Mouse (Mus musculus) MEL (cell line): ENCODE results near the gene Wdr27. TPM values are rescaled to one million over a fixed set of nuclear protein-coding genes. Genes with fewer than 3 reads are reported as not detected.

Experiments
- DNase-seq: peaks from one replicate; pipeline ENCODE4 v3.0.0; 2011; ENCODE audit warnings: low read depth, low spot score
- H3K27ac ChIP-seq: 2 replicates; pipeline ENCODE4 v1.5.1; 2012; ENCODE audit warnings: low read depth, mild to moderate bottlenecking, control low read depth, low read length, moderate library complexity; ENCODE audit not compliant: control insufficient read depth
- H3K27me3 ChIP-seq, 2 experiments: fragments of 150-350 bp in 1 of 2; sonication (generic) in 1 of 2; 2 replicates each; pipeline ENCODE4 v1.6.1; 2012; ENCODE audit warnings: low read length in 2 of 2, mild to moderate bottlenecking in 2 of 2, improper control_type of control experiment in 1 of 2, moderate library complexity in 1 of 2; ENCODE audit not compliant: insufficient read depth in 2 of 2, control insufficient read depth in 1 of 2
- H3K36me3 ChIP-seq, 2 experiments: 2 replicates each; pipeline ENCODE4 v1.6.1; 2012 to 2014; ENCODE audit warnings: low read length in 2 of 2, improper control_type of control experiment in 1 of 2, inconsistent platforms in 1 of 2, mild to moderate bottlenecking in 1 of 2; ENCODE audit not compliant: insufficient read depth in 2 of 2, control insufficient read depth in 1 of 2
- H3K4me1 ChIP-seq, 2 experiments: fragments of 150-350 bp in 1 of 2; sonication (generic) in 1 of 2; 2 replicates each; pipeline ENCODE4 v1.6.1; 2012; ENCODE audit warnings: low read length in 2 of 2, improper control_type of control experiment in 1 of 2, mild to moderate bottlenecking in 1 of 2; ENCODE audit not compliant: insufficient read depth in 2 of 2, control insufficient read depth in 1 of 2
- H3K4me3 ChIP-seq, 2 experiments: fragments of 150-350 bp in 1 of 2; sonication (generic) in 1 of 2; 2 replicates each; pipeline ENCODE4 v1.5.1; 2012; ENCODE audit warnings: low read depth in 2 of 2, low read length in 2 of 2, mild to moderate bottlenecking in 2 of 2, moderate library complexity in 2 of 2, control low read depth in 1 of 2, improper control_type of control experiment in 1 of 2; ENCODE audit not compliant: control insufficient read depth in 1 of 2, insufficient read depth in 1 of 2
- H3K79me2 ChIP-seq: 2 replicates; pipeline ENCODE4 v1.6.1; 2012; ENCODE audit warnings: mild to moderate bottlenecking, low read length, moderate library complexity; ENCODE audit not compliant: control insufficient read depth, poor library complexity, insufficient read depth
- H3K9ac ChIP-seq: 2 replicates; pipeline ENCODE4 v1.6.1; 2012; ENCODE audit warnings: low read depth, mild to moderate bottlenecking, control low read depth, low read length, moderate library complexity; ENCODE audit not compliant: control insufficient read depth, poor library complexity, severe bottlenecking
- H3K9me3 ChIP-seq: fragments of 150-350 bp; sonication (generic); replicated peaks from 2 replicates; pipeline ENCODE4 v1.6.1; 2012; ENCODE audit warnings: mild to moderate bottlenecking, low read length, improper control_type of control experiment, moderate library complexity; ENCODE audit not compliant: insufficient read depth
- CHD1 ChIP-seq: IDR thresholded peaks from 2 replicates; pipeline ENCODE4 v1.6.1; 2012; ENCODE audit warnings: low read depth, mild to moderate bottlenecking, inconsistent platforms, low read length, improper control_type of control experiment
- CTCF ChIP-seq, 3 experiments: IDR thresholded peaks in 2 of 3; conservative IDR thresholded peaks in 1 of 3; 2 replicates each; pipeline ENCODE4 v1.5.1; 2011 to 2012; ENCODE audit warnings: low read length in 3 of 3, low read depth in 2 of 3, mild to moderate bottlenecking in 2 of 3, improper control_type of control experiment in 1 of 3, inconsistent platforms in 1 of 3, mixed read lengths in 1 of 3, moderate library complexity in 1 of 3; ENCODE audit not compliant: control insufficient read depth in 1 of 3, insufficient read depth in 1 of 3, poor library complexity in 1 of 3, severe bottlenecking in 1 of 3
- GABPA ChIP-seq: IDR thresholded peaks from 2 replicates; pipeline ENCODE4 v1.6.1; 2012; ENCODE audit warnings: low read depth, mild to moderate bottlenecking, inconsistent platforms, low read length, improper control_type of control experiment, moderate library complexity
- JUND ChIP-seq: IDR thresholded peaks from 2 replicates; pipeline ENCODE4 v1.6.1; 2011; ENCODE audit warnings: low read depth, mild to moderate bottlenecking, improper control_type of control experiment, low read length
- MAFK ChIP-seq: IDR thresholded peaks from 2 replicates; pipeline ENCODE4 v1.6.1; 2011; ENCODE audit warnings: low read depth, mild to moderate bottlenecking, low read length, improper control_type of control experiment, borderline replicate concordance
- MEF2A ChIP-seq: IDR thresholded peaks from 2 replicates; pipeline ENCODE4 v1.6.1; 2014; ENCODE audit warnings: low read depth, mild to moderate bottlenecking, inconsistent platforms, low read length, improper control_type of control experiment; ENCODE audit not compliant: poor library complexity, insufficient replicate concordance, severe bottlenecking; ENCODE audit errors: extremely low read depth
- MYC ChIP-seq: IDR thresholded peaks from 2 replicates; pipeline ENCODE4 v1.6.1; 2011; ENCODE audit warnings: low read depth, mild to moderate bottlenecking, low read length, improper control_type of control experiment, moderate library complexity
- NRF1 ChIP-seq: IDR thresholded peaks from 2 replicates; pipeline ENCODE4 v1.6.1; 2014; ENCODE audit warnings: low read depth, mild to moderate bottlenecking, inconsistent platforms, low read length, improper control_type of control experiment, moderate library complexity; ENCODE audit not compliant: poor library complexity, insufficient read depth, severe bottlenecking
- POLR2AphosphoS2 ChIP-seq: IDR thresholded peaks from 2 replicates; pipeline ENCODE4 v1.6.1; 2011; ENCODE audit warnings: low read length, improper control_type of control experiment
- RAD21 ChIP-seq: IDR thresholded peaks from 2 replicates; pipeline ENCODE4 v1.6.1; 2011; ENCODE audit warnings: mild to moderate bottlenecking, low read depth, low read length, improper control_type of control experiment
- SMC3 ChIP-seq: IDR thresholded peaks from 2 replicates; pipeline ENCODE4 v1.6.1; 2011; ENCODE audit warnings: low read depth, low read length, improper control_type of control experiment
- USF1 ChIP-seq: IDR thresholded peaks from 2 replicates; pipeline ENCODE4 v1.6.1; 2014; ENCODE audit warnings: low read depth, mild to moderate bottlenecking, inconsistent platforms, low read length, improper control_type of control experiment, moderate library complexity
- ZC3H11A ChIP-seq: IDR thresholded peaks from 2 replicates; pipeline ENCODE4 v1.6.1; 2012; ENCODE audit warnings: low read depth, mild to moderate bottlenecking, inconsistent platforms, low read length, improper control_type of control experiment
- ZKSCAN1 ChIP-seq: IDR thresholded peaks from 2 replicates; pipeline ENCODE4 v1.6.1; 2012; ENCODE audit warnings: low read depth, mild to moderate bottlenecking, inconsistent platforms, low read length, improper control_type of control experiment, moderate library complexity
- ZNF384 ChIP-seq: IDR thresholded peaks from 2 replicates; pipeline ENCODE4 v1.6.1; 2012; ENCODE audit warnings: low read depth, mild to moderate bottlenecking, inconsistent platforms, low read length, improper control_type of control experiment
- polyA plus RNA-seq, 2 experiments: library from polyadenylated mRNA; stranded (reverse) in 1 of 2; unstranded in 1 of 2; fragments of >175 nt in 1 of 2; fragments of >200 nt in 1 of 2; gene quantifications; 2 replicates each; pipeline versions ENCODE4 v1.2.1 to v1.2.4; 2012; ENCODE audit warnings: low replicate concordance in 2 of 2, low read depth in 1 of 2; ENCODE audit not compliant: insufficient read length in 2 of 2, insufficient read depth in 1 of 2, missing spikeins in 1 of 2
- total RNA-seq: library from RNA; depleted of rRNA; stranded (reverse); fragments of 300-350 nt; gene quantifications from 2 replicates; pipeline ENCODE4 v1.2.3, GENCODE M21; 2012

The Wdr27 gene
- total and polyA plus RNA-seq, 3 experiments = 0.69 to 1.4 TPM; not detected in 1

DNA sequence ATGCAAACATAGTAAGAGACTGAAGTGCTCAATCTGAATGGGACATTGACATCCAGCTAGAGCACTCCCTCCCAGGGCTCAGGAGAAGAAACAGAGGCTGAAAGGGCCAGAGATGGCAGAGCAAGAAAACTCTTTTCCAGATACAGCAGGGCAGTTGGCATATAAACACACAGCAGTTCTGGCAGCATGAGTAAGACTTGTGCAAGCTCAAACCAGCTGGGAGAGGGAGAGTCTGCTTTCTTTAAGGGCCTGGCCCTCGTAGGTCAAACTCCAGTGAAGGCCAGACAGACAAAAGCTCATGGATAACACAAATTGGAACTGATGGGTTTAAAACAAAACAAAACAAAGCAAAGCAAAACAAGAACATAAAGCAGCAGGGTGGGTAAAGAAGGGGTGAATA is 36.3 kb downstream of the Wdr27 start:
- no peaks in the 10 kb centered on the region for H3K9me3 ChIP-seq
- H3K27me3 ChIP-seq = no peaks in the 10 kb centered on the region; a peak in 2 of 4 replicates
- no peak overlapping the region for H3K27ac ChIP-seq
- H3K9ac ChIP-seq = no peak overlapping the region
- no peak for DNase-seq
- no peaks in the 10 kb centered on the region for H3K36me3 ChIP-seq
- no peaks in the 10 kb centered on the region for H3K79me2 ChIP-seq
- no peak overlapping the region for H3K4me3 ChIP-seq
- TF ChIP-seq ZNF384 (no peak), MYC (no peak), SMC3 (no peak), MAFK (no peak), MEF2A (no peak), JUND (no peak), NRF1 (no peak), CHD1 (no peak)
- no peaks in the 10 kb centered on the region for H3K4me1 ChIP-seq

DNA sequence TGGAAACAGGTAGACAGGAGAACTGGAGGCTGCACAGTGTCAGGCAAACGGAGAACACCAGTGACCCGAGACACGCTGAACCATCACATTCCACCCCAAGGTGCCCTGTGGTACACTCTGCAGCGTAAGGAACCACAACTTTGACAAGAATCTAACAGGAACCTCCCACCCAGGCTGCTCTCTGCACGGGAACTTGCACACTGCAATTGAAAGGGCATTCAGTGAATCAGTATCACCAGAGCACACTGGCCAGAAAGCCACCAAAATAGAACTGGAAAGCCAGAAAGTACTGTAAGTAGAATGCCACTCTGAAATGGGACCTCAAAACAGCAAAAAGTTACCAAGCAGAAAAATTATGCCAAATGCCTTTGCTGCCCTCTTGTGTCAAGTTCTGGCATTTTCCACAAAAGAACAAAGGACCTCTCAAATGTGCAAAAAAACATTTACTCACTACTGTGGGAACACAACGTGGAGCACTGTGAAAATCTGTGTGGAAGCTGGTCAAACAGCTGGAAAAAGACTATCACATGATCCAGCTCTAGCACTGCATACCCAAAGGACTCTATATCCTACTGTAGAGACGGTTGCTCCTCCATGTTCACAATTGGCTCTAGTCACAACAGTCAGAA is 38.2 kb downstream of the Wdr27 start:
- Histone ChIP-seq H3K79me2 (no peaks in the 10 kb centered on the region), H3K36me3 (no peaks in the 10 kb centered on the region), H3K27me3 (peaks cover 0 to 2% of the 10 kb centered on the region in 2 experiments; a peak in 3 of 4 replicates), H3K4me3 (no peak overlapping the region), H3K9me3 (no peaks in the 10 kb centered on the region), H3K9ac (no peak overlapping the region), H3K4me1 (no peaks in the 10 kb centered on the region), H3K27ac (no peak overlapping the region)
- peak; percentile 69 for DNase-seq
- TF ChIP-seq ZNF384 = no peak
- no peak for TF ChIP-seq NRF1
- no peak for TF ChIP-seq MAFK
- peak; percentile 93 for TF ChIP-seq RAD21
- TF ChIP-seq GABPA = no peak
- peak; percentile 78 for TF ChIP-seq SMC3
- TF ChIP-seq ZKSCAN1 = no peak
- no peak for TF ChIP-seq POLR2AphosphoS2
- no peak for TF ChIP-seq USF1
- TF ChIP-seq ZC3H11A = peak; percentile 78
- TF ChIP-seq MEF2A = no peak
- TF ChIP-seq CTCF (IDR thresholded peaks at IDR 0.05 in 2 of 3, conservative IDR thresholded peaks at IDR 0.05 in 1 of 3; ENCODE audit: control insufficient read depth in 1 of 3, insufficient read depth in 1 of 3, low read depth in 2 of 3, low read length in 3 of 3, poor library complexity in 1 of 3, severe bottlenecking in 1 of 3) = peak; percentile 29 to 98 (median 89)
